Mouse (Mus musculus) fat pad, adult 2 months (tissue): Measurements from ENCODE around the gene Rab33b.
"Not testable (repeated sequence)": the region's sequence is repeated elsewhere in the genome, so short reads cannot be mapped to it uniquely, and the experiment has no call there.

Source experiments
- DNase-seq: peaks from one replicate; pipeline ENCODE4 v3.0.0-alpha.2; 2011; ENCODE audit warnings: low read depth, low spot score; ENCODE audit errors: extremely low read depth

The Rab33b gene

DNA sequence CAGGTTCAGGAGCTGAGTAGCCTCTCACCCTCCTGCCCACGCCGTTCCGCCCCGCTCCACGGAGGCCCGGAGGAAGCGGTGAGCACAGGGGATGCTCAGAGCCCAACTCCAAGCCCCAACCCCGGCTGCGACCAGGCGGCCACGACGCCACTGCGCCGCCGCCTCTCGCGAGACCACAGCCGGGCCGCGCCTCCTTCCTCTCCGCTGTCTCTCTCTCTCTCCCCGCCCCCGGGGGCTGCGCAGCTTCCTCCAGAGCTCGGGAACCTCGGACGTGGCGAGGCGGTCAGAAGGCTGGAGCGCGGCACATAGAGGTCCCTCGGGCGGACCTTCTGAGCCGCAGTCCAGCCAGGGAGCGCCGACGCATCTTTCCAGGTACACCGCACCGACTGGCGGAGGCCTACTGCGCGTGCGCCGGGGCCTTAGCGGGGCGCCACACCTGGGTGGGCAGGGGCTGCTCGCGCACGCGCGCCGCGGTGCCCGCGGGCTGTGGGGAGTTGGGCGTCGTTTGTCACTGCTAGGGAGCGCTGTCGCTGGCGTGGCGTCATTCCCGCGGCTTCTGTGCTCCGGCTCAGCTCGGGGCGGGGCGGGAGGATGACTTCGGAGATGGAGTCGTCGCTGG, at the start of gene Rab33b:
Gene Rab33b (plus strand): TSS at position 180 of the 619 bp plus-strand sequence.
- DNase-seq = peak; percentile 57

GRCm38 (mm10) chr3:51434364-51434763, 49.4 kb upstream of the Rab33b start:
- not testable (repeated sequence) for DNase-seq

DNA sequence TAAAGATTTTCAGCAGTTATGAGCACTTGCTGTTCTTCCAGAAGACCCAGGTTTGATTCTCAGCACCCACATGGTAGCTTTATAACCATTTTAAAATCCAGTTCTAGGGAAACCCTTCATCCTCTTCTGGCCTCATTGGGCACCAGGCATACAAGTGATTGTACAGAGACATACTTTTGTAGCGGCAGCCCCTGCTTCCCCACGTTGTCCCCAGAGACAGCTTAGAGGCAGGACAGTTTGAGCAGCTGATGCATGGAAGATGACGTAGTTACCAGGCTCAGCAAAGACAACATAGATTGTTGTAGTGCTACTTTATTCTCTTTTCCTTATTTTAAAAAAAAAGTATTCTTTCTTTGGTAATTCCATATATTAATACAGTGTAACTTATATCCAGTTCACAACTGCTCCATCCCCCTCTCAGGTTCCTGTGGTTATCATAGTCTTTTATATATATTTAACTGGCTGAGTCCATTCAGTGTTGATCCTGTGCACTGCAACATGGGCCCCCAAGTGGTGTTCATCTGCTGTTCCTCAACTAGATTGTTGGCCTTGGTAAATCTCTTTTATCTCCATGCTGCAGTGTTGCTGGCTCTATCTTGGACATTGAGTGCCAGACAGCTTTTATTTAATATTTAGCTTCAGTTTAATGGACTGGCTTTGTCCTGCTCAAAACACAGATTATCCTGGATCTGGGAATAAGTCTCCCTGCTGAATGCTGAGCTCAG, 48.7 kb upstream of the Rab33b start:
- no peak for DNase-seq

DNA sequence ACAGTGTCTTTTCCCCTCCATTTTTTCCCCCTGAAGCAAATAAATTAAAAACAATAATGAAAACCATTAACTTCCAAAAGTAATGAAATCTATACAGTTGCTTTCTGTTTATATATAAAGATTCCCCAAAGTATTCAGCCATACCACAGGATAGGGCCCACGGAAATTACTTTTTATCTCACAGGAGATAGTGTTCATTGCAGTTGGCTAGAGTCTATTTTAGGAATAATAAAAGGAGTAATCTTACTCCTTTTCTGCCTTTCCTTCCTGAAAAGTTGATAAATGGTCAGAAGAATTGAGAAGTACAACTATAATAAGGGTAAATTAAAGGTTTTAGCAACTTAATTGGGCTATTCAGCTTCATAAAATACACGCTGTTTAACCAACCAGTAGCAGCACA, 15.2 kb upstream of the Rab33b start:
- no peak for DNase-seq

DNA sequence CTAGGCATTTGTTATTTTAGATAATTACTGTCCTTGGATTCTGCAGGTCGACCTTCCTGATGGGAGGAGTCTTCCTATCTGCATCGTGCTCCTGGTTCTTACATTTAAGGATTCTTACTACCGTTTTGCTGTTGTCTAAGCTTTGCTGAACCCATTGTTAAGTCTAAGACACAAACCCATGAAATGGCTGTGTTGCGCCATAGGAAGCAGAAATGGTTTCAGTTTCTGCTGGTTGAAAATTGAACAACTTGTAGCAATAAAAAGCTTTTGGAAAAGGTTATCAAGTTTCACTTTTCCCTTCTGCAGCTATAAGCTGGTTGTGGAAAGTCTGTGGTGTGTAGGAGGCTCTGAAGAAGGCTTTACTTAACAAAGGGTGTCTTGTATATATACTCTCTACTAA, 8.0 kb upstream of the Rab33b start:
- DNase-seq = no peak

- DNase-seq = no peak
Measured at GRCm38 (mm10) chr3:51479893-51480292, 3.8 kb upstream of the Rab33b start.

GRCm38 (mm10) chr3:51481059-51481458, 2.7 kb upstream of the Rab33b start:
- DNase-seq = no peak

DNA sequence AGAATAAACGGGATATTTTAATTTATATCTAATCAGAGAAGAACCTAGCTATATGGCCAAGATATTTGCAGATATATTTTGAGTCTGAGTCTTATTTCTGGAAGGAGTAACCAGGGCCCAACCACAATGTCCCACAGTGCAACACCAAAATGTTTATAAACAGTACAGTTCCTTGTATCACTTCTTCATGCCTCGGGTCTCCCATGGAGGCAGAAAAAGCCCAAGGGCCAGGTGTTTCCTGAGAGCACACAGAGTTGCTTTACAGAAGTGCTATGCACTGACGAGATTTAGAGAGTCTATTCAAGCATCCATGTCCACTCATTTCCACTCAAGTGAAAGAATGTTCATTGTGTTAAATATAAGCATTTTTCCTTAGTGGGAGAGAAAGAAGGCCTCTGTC, 1.8 kb upstream of the Rab33b start:
- DNase-seq = no peak

GRCm38 (mm10) chr3:51482781-51483180, 939 bp upstream of the Rab33b start:
- no peak for DNase-seq

GRCm38 (mm10) chr3:51484370-51484769, 650 bp downstream of the Rab33b start:
- no peak for DNase-seq

- DNase-seq = no peak
Measured at GRCm38 (mm10) chr3:51485347-51485746, 1.6 kb downstream of the Rab33b start.

- DNase-seq = no peak
Measured at GRCm38 (mm10) chr3:51486491-51487195, 2.9 kb downstream of the Rab33b start.

DNA sequence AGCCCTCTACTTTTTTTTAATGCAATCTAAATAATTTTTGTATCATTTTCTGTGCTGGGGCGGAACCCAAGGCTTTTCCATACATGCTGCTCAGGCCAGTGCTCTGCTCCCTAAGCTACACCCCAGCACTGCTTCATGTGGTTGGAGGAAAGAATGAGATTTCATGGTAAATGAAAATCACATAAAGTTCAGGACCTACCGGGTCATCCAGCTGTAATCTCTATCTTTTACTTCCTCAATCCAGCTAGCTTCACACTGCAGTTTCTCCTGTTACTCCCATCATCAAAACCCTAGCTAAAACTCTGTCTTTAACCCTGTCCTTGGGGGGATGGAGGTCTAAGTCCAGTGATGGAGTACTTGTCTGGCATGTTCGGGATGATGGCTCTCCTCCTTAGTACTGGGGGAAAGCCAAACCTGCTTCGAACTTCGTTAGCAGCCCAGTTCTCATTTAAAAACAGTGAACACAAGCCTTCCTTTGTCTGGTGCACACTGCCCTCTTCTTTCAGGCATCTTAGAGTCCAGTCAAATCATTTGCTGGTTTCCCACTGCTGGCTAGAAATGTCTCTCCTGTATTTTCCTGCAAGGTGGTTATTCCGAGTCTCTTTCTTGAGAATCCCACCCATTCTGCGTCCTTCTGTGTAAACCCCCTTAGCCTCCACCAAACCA, 6.5 kb downstream of the Rab33b start:
- DNase-seq = no peak

DNA sequence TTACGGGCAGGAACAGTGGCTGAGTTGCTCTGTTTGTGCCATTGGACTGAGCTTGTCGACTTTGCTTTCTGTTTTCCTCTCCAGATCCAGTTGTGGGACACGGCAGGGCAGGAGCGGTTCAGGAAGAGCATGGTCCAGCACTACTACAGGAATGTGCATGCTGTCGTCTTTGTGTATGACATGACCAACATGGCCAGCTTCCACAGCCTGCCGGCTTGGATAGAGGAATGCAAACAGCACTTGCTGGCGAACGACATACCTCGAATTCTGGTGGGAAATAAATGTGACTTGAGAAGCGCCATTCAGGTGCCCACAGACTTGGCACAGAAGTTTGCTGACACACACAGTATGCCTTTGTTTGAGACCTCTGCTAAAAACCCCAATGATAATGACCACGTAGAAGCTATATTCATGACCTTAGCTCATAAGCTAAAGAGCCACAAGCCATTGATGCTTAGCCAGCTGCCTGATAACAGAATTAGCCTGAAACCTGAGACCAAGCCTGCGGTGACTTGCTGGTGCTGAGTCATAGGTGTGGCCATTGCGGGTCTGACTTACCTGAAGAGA, 9.6 kb downstream of the Rab33b start:
- no peak for DNase-seq

DNA sequence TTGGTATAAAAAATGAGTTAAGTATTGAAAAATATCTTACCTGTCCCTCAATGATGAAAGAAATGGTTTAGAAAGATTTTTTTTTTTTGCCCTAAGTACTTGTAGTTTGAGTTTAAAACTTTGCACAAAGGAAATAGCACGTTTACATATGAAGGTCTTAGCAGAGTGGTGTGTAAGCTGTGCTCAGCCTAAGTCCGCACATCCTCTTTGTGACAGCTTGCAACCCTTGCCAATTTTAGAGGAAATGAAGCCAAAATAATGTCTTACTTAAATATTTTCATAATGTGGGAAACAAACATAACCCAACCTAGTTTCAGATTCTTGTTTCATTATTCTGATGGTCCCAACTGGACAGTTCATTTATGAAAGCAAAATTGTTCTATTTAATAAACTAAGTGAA, 10.7 kb downstream of the Rab33b start:
- DNase-seq = no peak

DNA sequence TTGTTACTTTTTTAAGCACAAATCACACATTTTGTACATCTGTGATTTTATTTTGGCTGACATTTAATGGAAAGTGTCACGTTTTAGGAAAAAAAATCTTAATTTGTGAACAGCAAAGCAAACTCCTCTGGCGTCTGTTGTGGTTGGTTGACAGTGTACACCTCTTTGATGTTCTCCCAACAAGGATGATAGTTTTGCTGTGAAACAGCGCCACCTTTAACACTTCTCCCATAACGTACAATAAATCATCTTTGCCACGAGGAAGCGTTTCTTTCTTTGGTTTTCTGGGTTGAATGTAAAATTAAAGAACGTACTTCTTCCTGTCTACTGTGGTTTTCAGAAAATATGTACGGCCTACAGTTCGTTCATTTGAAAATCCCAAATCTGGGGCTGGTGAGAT, 11.9 kb downstream of the Rab33b start:
- DNase-seq = no peak

DNA sequence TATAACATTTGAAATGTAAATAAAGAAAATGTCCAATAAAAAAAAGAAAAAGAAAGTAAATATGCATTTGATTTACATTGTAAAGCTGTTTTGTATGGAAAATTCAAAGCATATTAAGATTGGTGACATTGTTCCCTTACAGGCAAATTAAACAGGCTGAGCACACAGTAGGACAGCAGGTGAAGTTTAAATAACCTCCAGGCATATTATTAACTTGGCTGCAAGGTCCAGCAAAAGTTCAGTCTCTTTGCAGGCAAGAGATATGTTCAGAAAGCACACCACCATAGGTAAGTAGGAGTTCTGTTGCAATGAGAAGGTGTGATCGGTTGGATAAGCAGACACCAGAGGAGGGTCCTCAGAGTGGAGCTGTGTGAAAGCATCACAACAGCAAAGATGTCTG, 14.3 kb downstream of the Rab33b start:
- no peak for DNase-seq

DNA sequence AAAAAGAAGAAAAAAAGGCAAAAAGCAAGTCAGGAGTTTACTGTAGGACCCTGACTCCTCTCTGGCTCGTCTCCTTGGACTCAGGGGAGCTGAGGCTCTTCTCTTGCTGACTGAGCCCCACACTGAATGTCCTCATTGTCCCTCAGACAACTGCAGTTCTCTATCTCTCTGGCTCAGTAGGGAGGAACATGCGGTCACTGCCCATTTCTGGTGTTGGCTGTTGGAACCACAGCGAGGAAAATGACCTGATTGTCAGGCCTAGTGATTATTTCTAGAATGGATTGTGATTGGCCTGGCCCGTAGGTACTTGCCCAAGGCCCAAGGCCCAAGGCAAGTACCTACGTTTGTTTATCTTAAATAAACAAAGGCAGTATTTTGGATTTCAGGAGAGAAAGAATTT, 14.9 kb downstream of the Rab33b start:
- DNase-seq = no peak

DNA sequence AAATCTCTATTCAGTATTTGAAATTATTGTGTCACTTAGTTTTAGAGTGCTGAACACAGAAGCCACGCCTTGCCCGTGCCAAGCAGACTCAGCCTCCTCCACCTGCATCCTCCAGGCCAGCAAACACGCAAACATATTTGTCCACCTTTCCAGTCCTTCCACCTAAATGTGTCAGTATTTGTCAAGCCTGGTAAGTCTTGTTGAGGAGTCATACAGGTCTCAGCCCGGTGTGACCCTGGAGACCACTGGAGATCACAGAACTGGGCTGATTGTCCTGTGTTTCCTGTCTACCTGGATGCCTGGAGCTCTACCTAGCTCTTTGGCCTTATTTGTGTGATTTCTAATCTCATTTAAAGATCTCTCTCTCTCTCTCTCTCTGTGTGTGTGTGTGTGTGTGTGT, 16.2 kb downstream of the Rab33b start:
- no peak for DNase-seq

DNA sequence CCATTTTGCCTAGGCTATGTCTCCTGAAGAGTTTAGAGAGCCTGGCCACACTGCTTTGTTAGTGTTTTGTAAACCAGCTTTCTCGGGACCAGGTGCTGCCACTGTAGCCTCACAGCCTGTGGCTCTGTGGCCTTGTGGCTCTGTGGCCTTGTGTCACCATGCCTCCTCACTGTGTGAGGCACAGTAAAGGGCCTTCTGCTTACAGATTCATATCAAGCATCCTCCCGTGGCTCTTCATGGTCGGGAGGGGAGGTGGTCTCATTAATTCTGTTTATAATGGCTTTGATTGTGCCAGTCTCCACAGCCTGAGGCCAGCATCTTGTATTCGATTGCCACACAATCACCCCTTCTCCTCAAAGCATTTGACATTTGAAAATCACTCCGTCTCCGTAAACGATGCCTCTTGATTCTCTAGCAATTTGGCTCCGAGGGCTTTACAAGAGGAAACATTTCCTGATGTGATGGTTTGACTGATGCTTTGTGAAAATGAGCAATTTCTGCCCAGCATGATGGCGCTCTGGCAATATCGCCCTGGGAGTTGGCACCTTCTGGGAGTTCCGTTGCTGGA, 20.7 kb downstream of the Rab33b start:
- DNase-seq = no peak

GRCm38 (mm10) chr3:51505465-51505864, 21.7 kb downstream of the Rab33b start:
- no peak for DNase-seq
